Mouse (Mus musculus) hindbrain, embryonic 14.5 days (tissue): ENCODE results near the gene Gatm. TPM values are rescaled to one million over a fixed set of nuclear protein-coding genes. Genes with fewer than 3 reads are reported as not detected.
A peak's percentile ranks its signal among the peaks of the same experiment; 100 is the strongest.

ENCODE experiments used
- ATAC-seq: fragments of 200-750 bp; cut with Nextera tagmentation; 2 replicates; pipeline ENCODE4 v1.8.0; 2017; ENCODE audit warnings: moderate number of reproducible peaks, mild to moderate bottlenecking, moderate TSS enrichment, moderate library complexity; ENCODE audit not compliant: low FRiP score
- DNase-seq: peaks from one replicate; pipeline ENCODE4 v3.0.0-alpha.2; 2015; ENCODE audit warnings: low spot score
- H3K27ac ChIP-seq: fragments of 300-500 bp; sonication (generic); 2 replicates; pipeline ENCODE4 v1.5.1; 2014; ENCODE audit warnings: mild to moderate bottlenecking, moderate library complexity
- H3K27me3 ChIP-seq: fragments of 300-500 bp; sonication (generic); 2 replicates; pipeline ENCODE4 v1.6.1; 2014; ENCODE audit warnings: mild to moderate bottlenecking, low read length, mixed read lengths; ENCODE audit not compliant: control insufficient read depth, insufficient read depth
- H3K36me3 ChIP-seq: fragments of 300-500 bp; sonication (generic); replicated peaks from 2 replicates; pipeline ENCODE4 v1.6.1; 2014; ENCODE audit not compliant: control insufficient read depth, insufficient read depth
- H3K4me1 ChIP-seq: fragments of 300-500 bp; sonication (generic); replicated peaks from 2 replicates; pipeline ENCODE4 v1.6.1; 2014; ENCODE audit warnings: antibody characterized with exemption, low read length, mixed read lengths; ENCODE audit not compliant: control insufficient read depth, insufficient read depth
- H3K4me2 ChIP-seq: fragments of 300-500 bp; sonication (generic); replicated peaks from 2 replicates; pipeline ENCODE4 v1.6.1; 2014; ENCODE audit warnings: mild to moderate bottlenecking, moderate library complexity
- H3K4me3 ChIP-seq: fragments of 300-500 bp; sonication (generic); replicated peaks from 2 replicates; pipeline ENCODE4 v1.5.1; 2014; ENCODE audit warnings: mild to moderate bottlenecking, low read length
- H3K9ac ChIP-seq: fragments of 300-500 bp; sonication (generic); 2 replicates; pipeline ENCODE4 v1.6.1; 2014
- H3K9me3 ChIP-seq: fragments of 300-500 bp; sonication (generic); 2 replicates; pipeline ENCODE4 v1.6.1; 2016; ENCODE audit warnings: low read length; ENCODE audit not compliant: control insufficient read depth
- WGBS: fragments of 180-500 bp; shearing (Covaris S2); extraction: QIAGEN DNeasy Blood & Tissue Kit; methylation state at CpG from one replicate; pipeline ENCODE4 v1.1.7; 2014; 5-methylcytosine and 5-hydroxymethylcytosine counted together
- polyA plus RNA-seq: library from polyadenylated mRNA; unstranded; fragments of >200 nt; fragmentation: Nextera tagmentation; extraction: Ambion mirVana; gene quantifications from 2 replicates; pipeline ENCODE4 v1.2.1, GENCODE M21; 2014

Gatm gene
- polyA plus RNA-seq, 1 experiment from 2014 or later = 42.5 TPM

DNA sequence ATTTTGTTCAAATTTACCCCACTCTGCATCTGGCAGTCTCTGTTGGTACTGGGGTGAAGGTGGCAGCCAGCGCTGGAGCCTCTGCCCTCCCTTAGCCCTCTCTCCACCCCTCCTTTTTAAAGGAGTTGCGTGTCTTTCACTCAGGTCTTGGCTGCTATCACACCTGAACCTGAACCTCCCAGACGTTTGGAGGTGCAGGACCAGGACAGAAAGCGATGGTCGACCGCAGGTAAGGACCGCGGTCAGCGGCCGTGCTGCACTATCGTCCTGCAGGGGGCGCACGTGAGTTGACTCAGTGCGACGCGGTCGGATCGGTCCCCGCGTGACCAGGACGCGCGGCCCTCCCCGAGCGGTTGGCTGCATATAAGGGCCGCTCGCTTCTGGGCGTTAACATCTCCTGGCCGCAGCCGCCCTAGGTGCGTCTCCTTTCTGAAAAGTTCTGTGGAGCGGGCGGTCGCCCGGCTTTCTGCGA is 26.5 kb upstream of the Gatm start:
- H3K27me3 ChIP-seq = peaks cover 16% of the 10 kb centered on the region; the same call in 1 of the 2 replicates
- 2% methylated on average over 36 of the region's 36 CpGs for WGBS
- no peak overlapping the region for H3K27ac ChIP-seq
- DNase-seq = peak; percentile 72
- H3K9ac ChIP-seq = peak overlapping the region; percentile 57
- peaks cover 5% of the 10 kb centered on the region for H3K4me1 ChIP-seq
- H3K36me3 ChIP-seq = peaks cover 18% of the 10 kb centered on the region
- H3K9me3 ChIP-seq = no peaks in the 10 kb centered on the region
- ATAC-seq = peak; percentile 83; the same call in 1 of the 2 replicates
- peak overlapping the region; percentile 81 for H3K4me2 ChIP-seq
- H3K4me3 ChIP-seq = peak overlapping the region; percentile 37

DNA sequence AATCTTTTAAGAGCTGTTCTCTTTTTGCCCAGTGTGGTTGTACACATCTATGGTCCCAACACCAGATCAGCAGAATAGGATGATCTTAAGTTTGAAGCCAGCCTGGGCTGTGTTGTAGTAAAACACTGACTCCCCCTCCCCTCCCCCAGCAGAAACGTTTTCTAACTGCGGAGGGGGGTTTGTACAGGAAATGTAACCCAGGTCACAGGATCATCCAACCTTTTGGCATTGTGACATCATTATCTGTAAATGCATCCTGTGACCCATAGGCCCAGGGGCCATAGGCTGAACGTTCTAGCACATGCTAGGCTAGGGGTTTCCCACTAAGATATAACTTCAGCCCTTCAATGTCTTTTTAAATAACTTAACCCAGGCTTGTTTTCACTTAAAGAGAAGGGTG is 25.6 kb upstream of the Gatm start, which contains the start of gene AA467197:
TSS of gene AA467197 (plus strand) at position 301 of the 400 bp plus-strand sequence.
- H3K4me1 ChIP-seq = peaks cover 12% of the 10 kb centered on the region
- 64% methylated on average over 3 of the region's 3 CpGs for WGBS
- H3K36me3 ChIP-seq = peaks cover 22% of the 10 kb centered on the region
- peak within 1 kb of the TSS; percentile 81 for H3K4me2 ChIP-seq
- H3K27me3 ChIP-seq = peaks cover 16% of the 10 kb centered on the region; the same call in 1 of the 2 replicates
- H3K4me3 ChIP-seq = peak within 1 kb of the TSS; percentile 37
- no peak for ATAC-seq
- H3K9me3 ChIP-seq = no peaks in the 10 kb centered on the region
- DNase-seq = no peak
- H3K27ac ChIP-seq = no peak within 1 kb of the TSS
- peak within 1 kb of the TSS; percentile 57 for H3K9ac ChIP-seq

DNA sequence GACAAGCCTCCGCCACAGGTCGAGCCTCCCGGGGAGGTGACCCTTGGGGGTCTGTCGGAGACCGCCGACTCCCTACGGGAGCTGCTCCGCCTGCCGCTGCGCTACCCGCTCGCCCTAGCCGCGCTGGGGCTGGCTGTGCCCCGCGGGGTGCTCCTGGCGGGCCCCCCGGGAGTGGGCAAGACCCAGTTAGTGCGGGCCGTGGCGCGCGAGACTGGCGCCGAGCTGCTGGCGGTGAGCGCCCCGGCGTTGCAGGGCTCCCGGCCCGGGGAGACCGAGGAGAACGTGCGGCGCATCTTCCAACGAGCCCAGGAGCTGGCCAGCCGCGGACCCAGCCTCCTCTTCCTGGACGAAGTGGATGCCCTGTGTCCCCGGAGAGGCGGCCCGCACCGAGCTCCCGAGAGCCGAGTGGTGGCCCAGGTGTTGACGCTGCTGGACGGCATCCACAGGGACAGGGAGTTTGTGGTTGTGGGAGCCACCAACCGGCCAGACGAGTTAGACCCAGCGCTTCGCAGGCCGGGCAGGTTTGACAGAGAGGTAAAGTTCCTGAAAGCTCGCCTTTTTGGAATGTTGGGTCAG is 20.2 kb upstream of the Gatm start:
- H3K4me3 ChIP-seq = peak overlapping the region; percentile 100
- no peaks in the 10 kb centered on the region for H3K9me3 ChIP-seq
- peaks cover 22% of the 10 kb centered on the region for H3K36me3 ChIP-seq
- ATAC-seq (peak; percentile 25), DNase-seq (no peak)
- under 1% methylated on average over 53 of the region's 53 CpGs for WGBS
- peak overlapping the region; percentile 98 for H3K4me2 ChIP-seq
- H3K27ac ChIP-seq = peak overlapping the region; percentile 86; the same call in 1 of the 2 replicates
- no peaks in the 10 kb centered on the region for H3K27me3 ChIP-seq
- peak overlapping the region; percentile 97 for H3K9ac ChIP-seq
- H3K4me1 ChIP-seq = peaks cover 14% of the 10 kb centered on the region

DNA sequence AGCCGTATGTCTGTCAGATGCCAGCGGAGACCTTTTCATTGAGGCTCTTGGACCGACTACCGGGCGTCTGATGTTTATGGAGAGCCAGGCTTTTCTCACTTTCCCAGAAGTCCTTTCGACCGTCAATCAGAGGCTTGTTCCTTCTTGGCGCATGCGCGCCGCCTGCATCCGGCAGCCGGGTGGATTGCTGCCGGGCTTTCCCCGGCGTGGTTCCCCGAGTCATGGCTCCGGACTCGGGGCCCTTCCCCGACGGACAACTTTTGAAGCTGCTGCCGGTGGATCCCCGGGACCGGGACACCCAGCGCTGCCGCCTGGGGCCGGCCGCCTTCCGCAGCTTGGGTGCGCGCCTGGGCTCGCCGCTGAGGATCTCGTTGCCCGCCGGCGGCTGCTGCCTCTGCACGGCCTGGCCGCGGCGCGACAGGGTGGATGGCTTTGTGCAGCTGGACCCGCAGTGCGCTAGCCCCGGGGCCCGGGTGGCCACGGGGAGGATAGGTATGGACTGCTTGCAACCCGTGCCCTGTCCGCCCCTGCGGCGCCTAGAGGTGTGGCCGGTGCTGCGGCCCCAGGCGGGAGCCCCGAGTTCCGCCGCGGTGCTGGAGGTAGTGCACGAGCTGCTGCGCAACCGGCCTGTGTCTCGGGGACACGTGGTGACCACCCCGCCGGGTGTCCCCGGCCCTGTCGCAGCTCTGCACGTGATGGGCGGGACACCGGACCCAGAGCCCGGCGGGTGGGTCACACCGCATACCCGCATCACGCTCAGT is 19.5 kb upstream of the Gatm start:
- under 1% methylated on average over 69 of the region's 75 CpGs for WGBS
- Histone ChIP-seq H3K4me1 (peaks cover 14% of the 10 kb centered on the region), H3K27me3 (no peaks in the 10 kb centered on the region), H3K4me3 (peak overlapping the region; percentile 100), H3K9ac (peak overlapping the region; percentile 97), H3K4me2 (peak overlapping the region; percentile 98), H3K9me3 (no peaks in the 10 kb centered on the region), H3K27ac (peak overlapping the region; percentile 86), H3K36me3 (peaks cover 22% of the 10 kb centered on the region)
- peak; percentile 90 for DNase-seq
- peak; percentile 88 for ATAC-seq

DNA sequence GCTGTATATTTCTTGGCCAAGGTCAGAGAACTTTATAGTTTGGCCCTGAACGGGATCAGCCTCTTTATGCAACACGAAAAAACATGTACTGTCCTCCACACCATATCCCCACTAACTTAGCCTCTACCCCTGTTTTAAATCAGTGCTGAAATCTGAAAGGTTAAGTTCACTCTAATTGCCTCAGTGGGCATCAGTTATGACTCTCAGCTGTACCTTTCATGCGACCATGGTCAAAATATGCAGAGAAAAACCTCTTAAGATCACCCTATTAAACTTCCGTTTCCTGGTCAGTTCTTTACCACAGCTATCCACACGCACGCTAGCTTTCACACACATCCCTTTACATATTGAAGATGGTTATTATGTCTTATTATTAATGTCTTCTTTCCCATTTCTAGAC is 18.8 kb upstream of the Gatm start:
- WGBS = 70% methylated on average over 6 of the region's 6 CpGs
- ATAC-seq = no peak
- H3K9ac ChIP-seq = peak overlapping the region; percentile 97

DNA sequence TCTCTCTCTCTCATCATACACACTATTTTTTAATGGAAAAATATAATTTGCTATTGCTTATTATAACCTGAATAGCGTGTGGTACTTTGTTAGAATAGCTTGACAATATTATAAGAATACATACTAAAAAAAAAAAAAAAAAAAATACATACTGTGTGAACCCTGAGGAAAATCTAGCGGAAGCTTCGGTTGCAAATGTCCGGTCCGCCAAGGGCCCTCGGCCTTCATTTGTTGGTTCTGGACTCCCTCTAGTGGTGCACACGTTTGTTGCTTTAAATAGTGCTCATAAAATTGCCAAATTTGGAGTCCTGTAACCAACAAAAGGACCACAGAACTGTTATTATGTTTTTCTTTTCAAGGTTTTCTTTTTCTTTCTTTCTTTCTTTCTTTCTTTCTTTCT is 17.9 kb upstream of the Gatm start:
- H3K36me3 ChIP-seq = peaks cover 16% of the 10 kb centered on the region
- H3K4me2 ChIP-seq = peak overlapping the region; percentile 21; the same call in 1 of the 2 replicates
- H3K9ac ChIP-seq = no peak overlapping the region
- no peak overlapping the region for H3K4me3 ChIP-seq
- no peak for ATAC-seq
- H3K9me3 ChIP-seq = no peaks in the 10 kb centered on the region
- under 1% methylated on average over 7 of the region's 7 CpGs for WGBS
- H3K27ac ChIP-seq = no peak overlapping the region
- H3K4me1 ChIP-seq = peaks cover 14% of the 10 kb centered on the region
- DNase-seq = peak; percentile 96
- H3K27me3 ChIP-seq = no peaks in the 10 kb centered on the region

More for the DNA sequence above, 18.8 kb upstream of the Gatm start:
- Histone ChIP-seq H3K27ac (peak overlapping the region; percentile 86; the same call in 1 of the 2 replicates), H3K36me3 (peaks cover 22% of the 10 kb centered on the region), H3K4me2 (peak overlapping the region; percentile 98), H3K4me3 (peak overlapping the region; percentile 100), H3K9me3 (no peaks in the 10 kb centered on the region), H3K4me1 (peaks cover 14% of the 10 kb centered on the region), H3K27me3 (no peaks in the 10 kb centered on the region)
- no peak for DNase-seq

DNA sequence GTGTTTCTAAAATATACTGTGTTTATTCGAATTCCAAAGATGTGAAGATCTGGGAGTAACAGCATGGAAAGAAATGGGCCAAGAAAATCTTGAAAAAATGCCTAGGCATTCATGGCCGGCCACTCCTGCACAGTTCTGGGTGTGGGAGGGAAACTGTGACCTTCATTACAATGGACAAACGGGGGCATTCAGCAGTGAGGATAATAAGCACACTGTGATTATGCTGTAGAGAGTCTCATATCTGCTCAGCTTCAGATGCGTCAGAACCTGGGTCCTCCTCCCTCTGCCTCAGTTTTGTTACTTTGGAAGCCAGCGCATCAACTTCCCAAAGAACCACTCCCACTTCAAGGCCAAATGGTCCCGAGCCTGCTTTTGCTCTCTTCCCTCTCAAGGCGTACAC is 14.8 kb upstream of the Gatm start:
- ATAC-seq = no peak
- no peak overlapping the region for H3K4me3 ChIP-seq
- DNase-seq = no peak

DNA sequence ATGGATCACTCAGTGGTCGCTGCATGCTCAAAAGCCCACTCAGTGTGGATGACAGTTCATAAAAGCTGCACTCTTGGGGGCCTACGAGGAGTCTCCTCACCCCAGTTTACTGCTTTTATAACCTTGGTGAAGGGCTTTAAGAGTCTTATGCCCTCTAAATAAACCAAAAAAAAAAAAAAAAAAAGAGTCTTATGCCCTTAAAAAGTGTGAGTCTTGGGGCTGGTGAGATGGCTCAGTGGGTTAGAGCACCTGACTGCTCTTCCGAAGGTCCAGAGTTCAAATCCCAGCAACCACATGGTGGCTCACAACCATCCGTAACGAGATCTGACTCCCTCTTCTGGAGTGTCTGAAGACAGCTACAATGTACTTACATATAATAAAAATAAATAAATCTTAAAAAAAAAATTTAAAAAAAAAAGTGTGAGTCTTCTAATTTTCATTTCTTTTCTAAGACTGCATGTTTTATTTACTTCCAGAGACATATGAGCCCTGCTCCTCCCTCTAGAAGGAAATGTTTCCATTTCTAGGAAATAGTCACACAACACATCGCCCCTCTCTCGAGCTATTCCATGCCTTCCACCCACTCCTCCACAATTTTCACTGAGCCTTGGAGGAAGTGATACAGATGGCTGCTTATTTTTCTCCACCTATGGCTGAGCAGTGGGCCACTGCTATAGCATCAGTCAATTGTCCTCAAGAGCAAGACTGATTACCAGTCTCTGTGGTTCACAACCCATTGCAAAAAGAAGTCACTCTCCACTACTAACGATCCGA is 10.4 kb upstream of the Gatm start:
- Histone ChIP-seq H3K4me2 (no peak overlapping the region), H3K27me3 (no peaks in the 10 kb centered on the region), H3K4me1 (no peaks in the 10 kb centered on the region), H3K9ac (no peak overlapping the region), H3K4me3 (no peak overlapping the region), H3K27ac (no peak overlapping the region), H3K36me3 (no peaks in the 10 kb centered on the region), H3K9me3 (no peaks in the 10 kb centered on the region)
- ATAC-seq (no peak), DNase-seq (no peak)
- 87% methylated on average over 9 of the region's 9 CpGs for WGBS

More for the DNA sequence above, 14.8 kb upstream of the Gatm start:
- H3K9me3 ChIP-seq = no peaks in the 10 kb centered on the region
- 0 out of 2 replicates have a peak, but pooled peaks cover 4% of the 10 kb centered on the region for H3K4me1 ChIP-seq
- H3K9ac ChIP-seq = no peak overlapping the region
- no peaks in the 10 kb centered on the region for H3K36me3 ChIP-seq
- no peak overlapping the region for H3K4me2 ChIP-seq
- H3K27ac ChIP-seq = no peak overlapping the region
- 69% methylated on average over 7 of the region's 7 CpGs for WGBS
- no peaks in the 10 kb centered on the region for H3K27me3 ChIP-seq

DNA sequence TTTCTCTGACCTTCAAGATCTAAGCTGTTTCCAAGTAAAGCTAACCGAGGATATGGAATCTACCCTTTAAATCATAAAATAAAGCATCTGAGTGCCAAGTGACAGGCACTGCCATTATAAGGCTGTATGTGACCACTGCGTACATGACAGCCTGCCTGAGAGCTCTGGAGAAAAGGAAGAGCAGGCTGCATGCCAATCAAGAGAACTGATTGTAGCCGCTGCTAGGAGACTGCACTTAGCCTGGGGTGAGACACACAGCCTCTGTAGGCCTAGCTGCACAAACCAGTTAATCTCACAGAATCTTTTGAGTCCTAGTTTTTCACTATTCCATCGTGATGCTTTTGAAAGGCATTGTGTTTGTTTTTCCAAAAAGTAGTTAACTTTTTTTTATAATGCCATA is 7.6 kb upstream of the Gatm start:
- H3K4me1 ChIP-seq = no peaks in the 10 kb centered on the region
- H3K4me3 ChIP-seq = no peak overlapping the region
- no peak overlapping the region for H3K27ac ChIP-seq
- peak; percentile 48; the same call in 1 of the 2 replicates for ATAC-seq
- no peaks in the 10 kb centered on the region for H3K27me3 ChIP-seq
- H3K36me3 ChIP-seq = no peaks in the 10 kb centered on the region
- H3K9me3 ChIP-seq = no peaks in the 10 kb centered on the region
- H3K4me2 ChIP-seq = no peak overlapping the region
- no peak overlapping the region for H3K9ac ChIP-seq
- no peak for DNase-seq
- WGBS = 19% methylated on average over 4 of the region's 4 CpGs
